Mouse (Mus musculus): ENCODE data around the gene Cep78.

Cep78 gene

DNA sequence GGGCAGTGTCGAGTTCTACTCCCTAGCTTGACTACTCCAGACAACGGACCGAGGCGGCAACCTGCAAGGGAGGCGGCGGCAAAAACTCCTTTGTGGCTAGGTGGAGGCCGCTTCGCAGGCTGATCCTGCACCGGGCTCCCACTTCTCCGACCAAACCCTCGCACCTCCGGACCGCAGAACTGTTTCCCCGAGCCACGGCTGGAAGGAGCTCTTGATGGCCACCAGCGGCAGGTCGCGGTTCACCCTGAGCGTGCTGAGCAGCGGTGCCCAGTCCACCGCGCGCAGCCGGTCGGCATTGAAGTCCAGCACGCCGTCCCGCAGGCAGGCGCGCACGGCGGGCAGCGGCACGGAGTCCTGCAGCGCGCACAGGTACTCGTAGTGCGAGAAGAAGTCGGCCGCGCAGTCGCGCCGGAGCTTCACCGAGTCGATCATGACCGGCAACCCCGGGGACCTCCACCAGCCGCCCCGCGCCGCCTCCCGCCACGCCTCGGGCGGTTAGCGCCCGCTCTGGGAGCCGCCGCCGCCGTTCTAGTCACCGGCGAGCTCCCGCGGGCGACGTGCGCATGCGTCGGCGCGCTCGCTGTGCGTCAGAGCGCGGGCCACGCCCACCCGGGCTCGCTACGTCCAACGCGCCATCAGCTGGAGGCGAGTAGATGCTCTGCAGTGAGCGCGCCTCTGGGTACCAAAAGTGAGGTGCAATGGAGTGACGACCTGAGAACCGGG, at the start of gene Cep78:
Gene Cep78 (minus strand): TSS at position 541 of the 723 bp plus-strand sequence.
- DNase-seq (ENCODE audit: low spot score in 2 of 2), result peak; percentile 90

DNA sequence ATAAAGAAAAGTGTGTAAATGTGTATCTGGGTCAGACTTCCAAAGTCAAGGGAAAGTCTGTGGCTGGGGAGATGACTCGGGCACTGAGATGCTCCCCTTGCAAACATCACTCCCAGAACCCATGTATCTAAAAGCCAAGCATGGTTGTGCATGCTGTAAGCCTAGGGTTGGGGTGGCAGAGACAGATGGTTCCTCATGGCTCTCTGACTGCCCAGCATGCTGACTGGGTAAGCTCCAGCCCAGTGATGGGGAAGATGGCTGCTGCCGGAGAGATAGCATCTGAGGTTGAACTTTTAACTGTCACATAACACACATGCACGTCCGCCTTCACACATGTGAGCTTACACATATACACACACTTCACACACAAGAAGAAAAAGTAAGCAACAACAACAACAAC, 46.5 kb upstream of the Cep78 start:
- DNase-seq (ENCODE audit: low spot score in 2 of 2), result no peak

DNA sequence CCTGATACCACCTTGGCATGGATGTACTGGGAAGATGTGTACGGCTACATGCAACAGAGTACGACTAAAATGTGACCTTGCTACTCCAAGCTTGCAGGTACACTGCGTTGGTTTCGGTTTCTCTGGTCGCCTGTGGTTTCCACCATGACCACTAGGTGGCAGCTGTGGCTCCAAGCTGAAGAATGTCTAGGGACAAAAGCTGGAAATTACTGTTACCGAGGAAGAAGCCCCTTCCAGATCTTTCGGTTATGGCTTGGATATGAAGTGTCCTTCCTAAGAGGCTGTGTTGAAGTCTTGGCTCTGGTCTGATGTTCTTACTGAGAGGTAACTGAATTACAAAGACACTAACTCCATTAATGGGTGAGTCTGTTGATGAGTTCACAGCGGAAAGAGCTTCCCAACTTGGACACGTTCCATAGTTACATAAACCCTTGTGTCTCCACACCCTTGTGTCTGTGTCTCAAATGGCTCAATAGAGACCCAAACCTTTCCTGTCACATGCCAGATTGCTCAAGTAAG, 44.5 kb upstream of the Cep78 start:
- DNase-seq (ENCODE audit: low spot score in 2 of 2), result peak; percentile 16 to 25

DNA sequence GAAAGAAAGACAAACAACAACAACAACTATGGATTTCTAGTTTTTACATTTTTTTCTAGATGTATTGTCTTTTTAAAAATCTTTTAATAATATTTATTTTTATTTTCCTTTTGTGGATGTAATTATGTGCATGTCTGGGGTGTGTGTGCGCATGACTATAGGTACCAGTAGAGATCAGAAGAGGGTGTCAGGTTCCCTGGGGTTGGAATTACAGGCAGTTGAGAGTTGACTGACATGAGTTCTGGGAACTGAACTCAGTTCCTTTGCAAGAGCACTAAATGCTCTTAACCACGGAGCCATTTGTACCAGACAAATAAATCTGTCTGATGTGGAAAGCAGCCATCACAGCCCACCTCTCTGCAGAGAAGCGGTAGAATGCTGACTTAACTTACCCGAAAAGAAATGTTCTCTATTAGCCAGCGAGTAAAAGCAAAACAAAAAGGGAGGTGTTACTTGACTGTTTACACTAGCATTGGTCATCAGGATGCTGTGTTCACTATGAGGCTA, 44.0 kb upstream of the Cep78 start:
- DNase-seq (ENCODE audit: low spot score in 2 of 2), result no peak

DNA sequence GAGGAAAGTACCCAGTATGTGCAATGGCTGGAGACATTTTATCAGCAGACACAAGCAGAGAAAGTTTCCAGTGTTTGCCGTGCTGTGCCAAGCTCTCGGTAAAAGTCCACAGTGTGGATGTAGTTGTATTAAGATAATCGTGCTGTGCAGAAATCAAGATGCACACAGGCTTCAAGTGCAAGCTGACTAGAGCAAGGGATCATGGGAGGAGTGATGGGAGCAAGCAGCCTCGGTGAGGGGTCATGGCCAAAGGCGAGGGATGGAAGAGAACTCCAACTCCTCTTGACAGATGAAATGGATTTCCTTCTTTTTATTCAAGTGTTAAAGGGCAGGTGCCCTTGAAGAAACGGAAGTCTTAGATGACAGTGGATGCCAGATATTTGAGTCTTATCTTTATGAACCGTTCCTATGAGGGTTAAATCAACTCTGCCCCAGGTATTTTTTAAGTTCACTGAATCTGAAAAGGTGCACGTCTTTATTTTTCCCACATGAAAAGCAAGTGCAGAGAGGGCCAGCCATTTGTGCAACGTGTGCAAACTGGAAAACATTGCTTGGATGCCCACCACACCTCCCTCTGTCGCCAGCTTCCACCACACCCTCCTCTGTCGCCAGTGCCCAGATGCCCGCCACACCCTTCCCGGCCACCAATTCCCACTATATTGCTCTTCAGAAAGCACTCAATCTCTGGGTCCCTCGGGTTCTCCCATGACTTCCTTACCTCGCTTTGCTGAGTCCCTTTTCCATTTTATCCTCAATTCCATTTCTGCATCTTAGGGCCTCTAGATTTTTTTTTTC, 43.3 kb upstream of the Cep78 start:
- DNase-seq (ENCODE audit: low spot score in 2 of 2), result no peak

DNA sequence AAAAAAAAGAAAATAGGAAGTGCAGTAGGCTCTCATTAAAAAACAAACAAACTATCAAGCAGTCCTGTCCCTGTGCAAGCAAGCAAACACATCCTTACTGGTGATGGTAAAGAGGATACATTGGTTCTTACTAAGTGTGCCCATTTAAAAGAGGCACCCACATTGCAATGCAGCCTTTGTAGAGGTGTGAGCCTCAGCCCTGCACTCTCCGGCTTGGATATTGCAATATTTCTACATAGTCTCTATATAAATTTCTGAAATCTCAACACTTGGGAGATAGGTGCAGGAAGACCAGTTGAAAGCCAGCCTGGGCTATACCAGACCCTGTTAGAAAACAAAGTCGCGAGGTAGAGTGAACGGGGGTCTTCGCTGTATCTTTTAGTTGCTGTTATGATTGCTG, 41.5 kb upstream of the Cep78 start:
- DNase-seq (ENCODE audit: low spot score in 2 of 2), result no peak

DNA sequence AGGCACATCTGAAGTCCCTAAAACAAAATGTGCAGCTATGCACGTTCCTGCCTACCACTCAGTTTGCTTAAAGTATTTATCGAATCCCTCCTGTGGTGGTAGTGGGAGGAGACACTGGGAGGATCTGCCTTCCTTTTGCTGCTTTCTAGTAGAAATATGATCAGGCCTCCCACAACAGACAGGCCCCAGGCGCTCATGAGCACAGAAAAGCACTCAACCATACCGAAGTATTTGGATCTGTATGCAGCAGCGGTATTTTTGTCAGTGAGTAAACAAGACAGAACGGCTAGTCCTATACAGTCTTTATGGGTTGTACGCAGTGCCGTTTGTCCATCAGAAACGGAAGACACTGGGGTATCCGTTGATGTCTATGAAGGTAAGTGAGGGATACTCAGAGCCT, 37.4 kb upstream of the Cep78 start:
- DNase-seq (ENCODE audit: low spot score in 2 of 2), result no peak

DNA sequence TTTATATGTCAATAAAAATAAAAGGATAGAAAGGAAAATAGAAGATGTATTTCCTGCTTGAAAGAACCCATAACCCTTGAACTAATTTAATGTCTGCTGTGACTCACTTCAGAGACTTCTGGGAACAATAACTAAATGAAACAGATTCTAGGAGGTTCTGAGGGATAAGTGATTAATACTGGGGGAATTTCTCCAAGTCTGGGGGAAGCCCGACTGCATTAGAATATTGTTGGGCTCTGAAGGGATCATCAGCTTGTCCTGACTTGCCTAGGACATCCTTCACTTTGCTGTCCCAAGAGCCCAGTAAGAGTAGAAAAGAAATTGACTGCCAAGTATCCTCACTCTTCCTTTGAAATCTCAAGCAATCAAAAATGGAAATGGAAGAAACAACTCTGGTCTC, 31.4 kb upstream of the Cep78 start:
- no peak for DNase-seq (ENCODE audit: low spot score in 2 of 2)

DNA sequence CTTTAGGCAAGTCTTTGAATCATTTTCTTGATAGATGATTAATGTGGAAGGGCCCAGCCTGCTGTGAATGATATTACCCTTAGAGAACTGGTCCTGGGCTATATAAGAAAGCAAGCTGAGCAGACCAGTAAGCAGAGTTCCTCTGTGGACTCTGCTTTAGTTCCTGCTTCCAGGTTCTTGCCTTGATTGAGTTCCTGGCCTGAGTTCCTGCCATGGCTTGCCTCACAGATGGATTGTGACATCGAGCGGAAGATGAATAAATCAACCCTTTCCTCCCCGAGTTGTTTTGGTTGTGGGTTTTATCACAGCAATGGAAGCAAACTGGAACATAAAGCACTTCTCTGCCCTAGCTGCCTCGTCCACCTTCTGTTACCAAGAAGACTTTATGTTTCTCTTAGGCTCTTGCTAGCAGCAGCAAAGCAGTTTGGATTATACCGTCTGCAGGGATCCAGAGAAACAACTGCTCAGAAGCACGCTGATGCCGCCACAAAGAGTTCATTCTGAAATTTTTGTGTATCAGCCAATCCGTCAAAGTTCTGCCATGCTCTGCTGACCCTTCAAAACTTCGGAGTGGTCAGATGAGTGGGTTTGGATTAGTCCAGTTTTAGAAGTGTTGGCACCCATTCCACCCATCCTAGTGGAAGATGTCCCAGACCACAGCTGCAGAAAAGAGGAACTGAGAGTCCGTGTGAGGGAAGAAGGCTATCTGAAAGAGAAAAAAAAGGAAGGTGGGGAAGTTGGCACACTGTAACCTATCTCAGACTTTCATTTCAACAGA, 30.6 kb upstream of the Cep78 start:
- peak; percentile 31 to 46 for DNase-seq (ENCODE audit: low spot score in 2 of 2)

DNA sequence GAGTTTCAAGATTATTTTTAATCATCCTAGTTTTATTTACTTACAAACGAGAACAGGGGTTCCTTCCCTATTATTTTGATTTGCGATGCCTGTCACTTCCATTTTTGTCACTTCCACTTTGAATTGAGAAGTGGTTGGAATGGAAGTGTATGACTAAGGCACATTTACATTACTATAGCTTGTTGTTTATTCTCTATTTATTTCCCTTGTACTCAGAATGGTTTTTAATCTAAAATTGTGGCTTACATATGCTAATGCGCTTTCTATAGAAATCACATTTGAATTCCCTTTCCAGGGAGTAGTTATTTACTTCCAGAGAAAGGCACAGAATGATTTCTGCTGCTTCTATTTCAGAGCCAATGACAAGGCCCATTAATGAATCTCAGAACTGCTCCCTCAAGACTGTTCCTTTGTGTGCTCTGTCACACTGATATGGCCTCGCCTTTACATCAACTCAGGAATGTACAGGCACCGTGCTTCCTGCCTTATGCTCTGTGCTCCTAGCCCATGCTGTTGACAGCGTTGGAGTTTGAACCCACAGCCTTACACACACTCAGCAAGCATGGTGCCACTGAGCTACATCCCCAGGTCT, 25.1 kb upstream of the Cep78 start:
- no peak for DNase-seq (ENCODE audit: low spot score in 2 of 2)

DNA sequence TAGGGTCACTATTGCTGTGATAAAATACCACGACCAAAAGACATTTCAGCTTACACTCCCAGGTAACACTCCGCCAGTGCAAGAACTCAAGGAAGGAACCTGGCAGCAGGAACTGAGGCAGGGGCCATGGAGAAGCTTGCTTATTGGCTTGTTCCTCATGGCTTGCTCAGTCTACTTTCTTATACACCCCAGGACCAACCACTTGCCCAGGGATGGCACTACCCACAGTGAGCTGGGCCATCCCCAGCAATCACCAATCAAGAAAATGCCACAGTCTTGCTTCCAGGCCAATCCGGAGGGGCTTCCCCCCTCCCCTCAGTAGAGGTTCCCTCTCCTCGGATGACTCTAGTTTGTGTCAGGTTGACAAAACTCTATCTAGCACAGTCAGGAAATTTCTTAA, 24.3 kb upstream of the Cep78 start:
- DNase-seq (ENCODE audit: low spot score in 2 of 2), result no peak

DNA sequence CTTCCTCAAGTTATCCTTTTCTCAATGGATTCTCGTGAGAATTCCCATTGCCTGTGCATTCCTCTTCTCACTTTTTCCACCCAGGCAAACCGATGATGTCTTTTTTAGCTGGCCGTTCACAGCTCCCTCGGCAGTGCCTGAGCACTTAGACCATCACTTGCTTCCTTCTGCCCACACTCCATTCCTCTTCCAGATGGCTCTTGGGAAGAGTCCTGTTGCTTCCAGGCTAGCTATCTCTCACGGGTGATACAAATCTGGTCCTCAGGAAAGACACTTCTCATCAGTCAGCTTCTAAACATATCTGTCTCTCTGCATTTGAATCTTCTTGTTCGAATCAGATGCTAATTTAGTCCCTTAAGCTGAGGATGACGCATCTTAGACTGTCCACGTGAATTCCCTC, 22.3 kb upstream of the Cep78 start:
- DNase-seq (ENCODE audit: low spot score in 2 of 2), result no peak

DNA sequence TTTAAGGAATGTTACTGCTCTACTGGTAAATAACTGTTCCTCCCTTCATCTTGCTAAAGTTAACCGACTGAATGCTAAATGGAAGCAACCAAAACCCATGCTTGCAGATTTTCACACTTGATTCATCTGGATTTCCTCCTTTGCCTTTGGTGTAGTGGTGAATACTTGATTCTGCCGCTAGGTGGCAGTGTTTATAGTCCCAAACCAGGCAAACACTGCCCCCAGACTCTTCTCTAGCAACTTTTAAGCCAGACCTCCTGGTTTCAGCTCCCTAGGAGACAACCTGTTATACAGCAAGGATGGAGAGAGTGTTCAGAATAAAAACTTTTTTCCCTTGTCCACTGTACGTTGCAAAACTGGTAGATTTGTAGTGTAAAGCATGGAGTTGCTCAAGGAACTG, 13.4 kb upstream of the Cep78 start:
- DNase-seq (ENCODE audit: low spot score in 2 of 2), result peak; percentile 32 to 35

DNA sequence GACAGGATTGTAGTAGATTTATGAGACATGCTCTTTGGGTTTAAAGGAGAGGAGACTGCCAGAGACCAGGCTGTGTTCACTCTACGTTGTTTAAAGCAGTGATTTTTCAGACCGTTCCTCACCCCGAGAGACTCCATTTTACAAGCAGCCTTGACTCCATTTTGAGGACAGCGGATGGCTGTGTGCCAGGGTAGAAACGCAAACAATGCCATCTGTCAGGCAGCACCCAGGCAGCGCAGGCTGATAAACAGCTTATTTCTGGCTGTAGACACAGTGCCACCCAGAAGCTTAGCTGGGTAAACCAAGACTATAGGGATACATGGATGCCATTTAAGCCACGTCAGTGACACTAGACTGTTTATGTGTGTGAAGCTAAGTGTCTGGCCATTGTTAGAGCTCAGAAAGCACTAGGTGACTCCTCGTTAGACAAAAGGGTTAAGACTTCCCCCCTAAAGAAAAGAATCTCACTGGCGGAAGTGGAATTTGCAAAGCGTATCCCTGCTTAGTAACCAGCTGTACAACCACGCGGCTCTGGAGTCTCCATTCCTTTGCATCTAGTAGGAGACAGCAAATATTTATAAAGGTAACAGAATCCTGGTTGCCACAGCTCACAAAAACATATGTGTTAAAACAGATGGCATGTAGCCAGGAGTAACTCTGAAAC, 12.2 kb upstream of the Cep78 start:
- DNase-seq (ENCODE audit: low spot score in 2 of 2), result no peak

DNA sequence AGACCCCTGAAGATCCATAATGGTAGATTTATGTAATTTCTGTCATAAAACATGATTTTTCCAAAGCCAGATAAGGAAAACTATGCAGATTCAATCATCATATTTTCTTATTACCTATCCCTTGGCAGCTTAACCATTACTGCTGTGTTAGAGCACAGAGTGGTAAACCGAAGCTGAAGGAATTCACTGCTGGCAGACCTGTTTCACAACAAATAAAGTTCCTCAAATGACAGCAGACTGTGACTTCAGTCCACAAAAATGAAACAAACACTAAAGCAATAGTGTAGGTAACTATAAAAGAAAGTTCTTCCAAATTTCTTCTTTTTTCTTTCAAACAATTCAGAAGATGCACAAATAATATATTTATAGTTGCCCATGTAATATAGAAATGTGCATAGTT, 5.3 kb upstream of the Cep78 start:
- no peak for DNase-seq (ENCODE audit: low spot score in 2 of 2)

DNA sequence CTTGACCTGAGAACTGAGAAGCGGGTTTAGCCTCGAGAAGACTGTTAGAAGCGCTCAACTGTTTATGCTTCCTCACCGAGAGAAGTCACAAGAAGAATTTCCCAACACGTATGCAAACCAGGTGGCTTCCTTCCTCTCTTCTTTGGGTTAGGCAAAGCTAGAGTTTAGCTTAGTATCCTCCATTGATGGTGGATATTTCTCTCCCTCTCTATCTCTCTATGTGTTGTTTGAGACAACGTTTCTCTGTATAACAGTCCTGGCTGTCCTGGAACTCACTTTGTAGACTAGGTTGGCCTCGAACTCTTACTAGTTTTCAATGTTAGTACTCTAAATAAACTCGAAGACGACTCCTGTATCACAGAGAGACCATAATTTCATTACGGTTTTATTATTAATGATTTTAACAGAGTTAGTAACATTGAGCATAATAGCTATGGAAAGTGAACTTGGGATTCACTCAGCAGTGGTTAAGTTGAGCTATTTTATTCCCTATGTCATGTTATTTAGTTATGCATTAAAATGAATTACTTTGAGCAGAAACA, 454 bp upstream of the Cep78 start:
- DNase-seq (ENCODE audit: low spot score in 2 of 2), result no peak

DNA sequence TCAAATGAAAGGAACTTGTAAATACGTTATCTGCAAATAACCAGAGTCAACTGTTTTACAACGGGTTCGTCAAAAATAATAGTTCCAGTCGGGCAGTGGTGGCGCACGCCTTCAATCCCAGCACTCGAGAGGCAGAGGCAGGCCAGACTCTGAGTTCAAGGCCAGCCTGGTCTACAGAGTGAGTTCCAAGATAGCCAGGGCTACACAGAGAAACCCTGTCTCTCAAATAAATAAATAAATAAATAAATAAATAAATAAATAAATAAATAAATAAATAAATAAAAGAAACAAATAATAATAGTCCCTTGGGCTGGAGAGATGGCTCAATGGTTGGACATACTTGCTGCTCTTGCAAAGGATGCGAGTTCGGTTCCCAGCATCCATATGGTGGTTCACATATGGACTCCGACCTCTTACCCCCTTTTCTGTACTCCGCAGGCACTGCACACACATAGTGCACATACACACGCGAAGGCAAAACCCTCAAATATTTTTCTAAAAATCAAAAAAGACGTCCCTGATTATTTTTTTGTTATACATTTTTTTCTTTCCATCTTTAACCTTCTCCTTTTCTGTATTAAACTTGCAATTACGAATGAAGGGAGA, 947 bp downstream of the Cep78 start:
- DNase-seq (ENCODE audit: low spot score in 2 of 2), result no peak

DNA sequence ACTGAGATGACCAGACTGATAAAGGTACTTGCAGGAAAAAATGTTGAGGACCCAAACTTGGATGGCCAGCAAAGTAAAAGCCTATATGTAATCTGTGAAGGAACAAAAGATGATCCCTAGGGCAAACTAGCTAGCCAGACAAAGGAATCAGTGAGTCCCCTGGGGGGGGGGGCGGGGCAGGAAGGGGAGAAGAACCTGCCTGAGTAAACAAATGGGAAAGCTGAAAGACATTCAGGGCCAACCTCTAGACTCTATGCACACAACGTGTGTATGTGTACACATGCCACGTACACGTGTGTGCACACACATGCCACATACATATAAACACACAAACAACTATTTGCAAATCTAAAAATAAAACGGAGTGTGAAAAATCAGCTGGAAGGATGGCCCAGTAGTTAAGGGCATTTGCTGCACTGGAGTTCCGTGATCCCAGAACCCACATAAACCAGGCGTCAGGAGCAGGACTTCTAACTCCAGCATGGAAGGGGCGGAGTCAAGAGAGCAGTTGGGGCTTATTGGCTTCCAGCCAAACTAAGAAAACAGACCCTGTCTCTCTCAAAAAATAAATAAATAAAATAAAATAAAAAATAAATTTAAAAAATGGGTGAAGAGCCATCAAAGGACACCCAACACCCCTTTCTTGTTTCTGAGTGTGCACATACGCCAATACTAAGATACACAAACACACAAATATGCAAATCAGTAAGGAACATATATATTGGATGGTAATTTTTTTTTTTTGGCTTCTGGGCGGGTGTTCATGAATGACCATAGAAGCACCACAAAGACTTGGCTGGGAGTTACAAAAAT, 1.7 kb downstream of the Cep78 start:
- DNase-seq (ENCODE audit: low spot score in 2 of 2), result no peak

DNA sequence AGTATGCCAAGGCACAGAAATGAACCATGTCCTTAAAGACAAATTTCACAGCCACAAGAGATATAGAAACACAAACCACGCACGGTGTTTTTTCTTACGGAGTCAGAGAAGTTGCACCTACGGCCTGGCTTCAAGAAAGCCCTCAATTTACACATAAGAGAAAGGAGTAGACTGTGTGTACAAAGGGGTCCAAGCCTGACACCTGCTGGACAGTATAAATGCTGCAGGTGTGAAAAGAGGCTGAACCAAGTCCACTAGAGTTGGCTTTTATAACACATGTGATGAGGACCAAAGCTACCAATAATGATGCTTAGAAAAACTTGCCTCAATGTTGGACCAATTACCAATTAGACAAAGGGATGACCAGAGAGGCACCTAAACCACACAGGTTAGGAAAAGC, 2.9 kb downstream of the Cep78 start:
- peak; percentile 53 to 67 for DNase-seq (ENCODE audit: low spot score in 2 of 2)

DNA sequence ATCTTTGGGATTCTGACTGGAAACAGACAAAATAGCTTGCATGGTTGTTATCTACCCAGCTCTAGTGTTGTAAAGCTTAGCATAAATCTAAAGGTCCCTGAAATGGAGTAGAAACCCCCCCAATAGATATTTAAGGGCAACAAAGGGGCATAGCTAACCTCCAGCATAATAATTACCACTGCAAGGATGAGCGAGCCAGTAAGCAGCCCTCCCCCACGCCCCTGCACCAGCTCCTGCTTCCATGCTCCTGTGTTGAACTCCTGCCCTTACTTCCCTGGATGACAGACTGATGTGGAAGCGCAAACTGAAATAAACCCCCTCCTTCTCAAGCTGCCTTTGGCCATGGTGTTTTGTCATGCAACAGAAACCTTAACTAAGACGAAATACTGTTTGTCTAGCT, 11.4 kb downstream of the Cep78 start:
- DNase-seq (ENCODE audit: low spot score in 2 of 2), result no peak

Data from spleen, postnatal 36 days (tissue).